Mouse (Mus musculus): ENCODE measurements around the gene Dnah8. TPM values are rescaled to one million over a fixed set of nuclear protein-coding genes. Genes with fewer than 3 reads are reported as not detected.

Gene Dnah8
- polyA plus RNA-seq, 1 experiment from 2014 or later = 2.4 TPM

DNA sequence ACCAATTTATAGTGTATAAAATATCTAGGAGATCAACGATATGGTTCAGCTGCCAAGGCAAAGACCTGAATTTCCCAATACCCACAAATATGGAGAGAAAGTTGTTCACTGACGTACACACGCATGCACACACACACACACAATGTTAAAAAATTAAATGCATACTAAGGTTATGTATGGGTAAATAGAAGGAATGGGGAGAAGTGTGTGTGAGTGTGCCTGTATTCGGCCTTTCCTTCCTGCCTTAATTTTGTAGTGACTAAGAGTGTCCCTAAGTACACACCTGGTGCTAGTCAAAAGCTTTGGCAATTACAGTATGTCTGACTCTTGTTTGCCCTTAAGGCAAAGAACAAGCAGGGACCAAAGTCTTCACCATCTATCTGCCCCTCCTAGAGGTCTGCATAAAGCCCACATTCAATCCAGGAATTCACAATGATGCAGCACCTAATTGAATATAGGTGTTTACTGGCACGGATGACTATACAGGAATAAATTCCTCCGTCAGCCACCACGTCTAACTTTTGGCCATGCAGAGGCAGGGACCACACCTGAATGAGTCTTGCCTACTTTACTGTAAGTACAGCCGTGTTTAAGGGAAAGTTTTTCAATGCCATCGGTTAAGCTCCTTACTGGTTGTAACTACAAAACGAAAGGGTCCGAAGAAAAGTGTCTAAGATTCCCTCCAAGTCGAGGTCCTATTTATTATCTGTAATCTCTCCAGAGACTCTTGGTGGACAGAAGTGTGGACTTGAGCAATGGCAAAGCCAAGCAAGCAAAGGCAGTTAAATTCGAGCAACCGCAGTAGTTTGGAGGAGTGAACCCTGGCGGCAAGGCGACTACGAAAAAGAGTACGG, 12.7 kb upstream of the Dnah8 start:
- no peaks in the 10 kb centered on the region for H3K27me3 ChIP-seq (ENCODE audit: control insufficient read depth, insufficient read depth, low read length)
- H3K4me1 ChIP-seq (replicated peaks; ENCODE audit: control insufficient read depth, insufficient read depth, low read length) = peaks cover 3% of the 10 kb centered on the region; the same call in 1 of the 2 replicates
- no peak overlapping the region for H3K27ac ChIP-seq (ENCODE audit: low read depth, low read length)
- peak overlapping the region; percentile 83 for H3K9ac ChIP-seq (ENCODE audit: low read depth, low read length)
- peak overlapping the region; percentile 60 for H3K4me3 ChIP-seq (ENCODE audit: low read depth, low read length)
- WGBS = 29% methylated on average over 18 of the region's 18 CpGs
- no peaks in the 10 kb centered on the region for H3K9me3 ChIP-seq (ENCODE audit: control insufficient read depth, low read length)
- no peak for DNase-seq (ENCODE audit: low spot score)
- no peak for ATAC-seq (ENCODE audit: low FRiP score)
- H3K36me3 ChIP-seq (ENCODE audit: control insufficient read depth, insufficient read depth, low read length) = no peaks in the 10 kb centered on the region
- H3K4me2 ChIP-seq (replicated peaks; ENCODE audit: low read depth, low read length) = peak overlapping the region; percentile 57

DNA sequence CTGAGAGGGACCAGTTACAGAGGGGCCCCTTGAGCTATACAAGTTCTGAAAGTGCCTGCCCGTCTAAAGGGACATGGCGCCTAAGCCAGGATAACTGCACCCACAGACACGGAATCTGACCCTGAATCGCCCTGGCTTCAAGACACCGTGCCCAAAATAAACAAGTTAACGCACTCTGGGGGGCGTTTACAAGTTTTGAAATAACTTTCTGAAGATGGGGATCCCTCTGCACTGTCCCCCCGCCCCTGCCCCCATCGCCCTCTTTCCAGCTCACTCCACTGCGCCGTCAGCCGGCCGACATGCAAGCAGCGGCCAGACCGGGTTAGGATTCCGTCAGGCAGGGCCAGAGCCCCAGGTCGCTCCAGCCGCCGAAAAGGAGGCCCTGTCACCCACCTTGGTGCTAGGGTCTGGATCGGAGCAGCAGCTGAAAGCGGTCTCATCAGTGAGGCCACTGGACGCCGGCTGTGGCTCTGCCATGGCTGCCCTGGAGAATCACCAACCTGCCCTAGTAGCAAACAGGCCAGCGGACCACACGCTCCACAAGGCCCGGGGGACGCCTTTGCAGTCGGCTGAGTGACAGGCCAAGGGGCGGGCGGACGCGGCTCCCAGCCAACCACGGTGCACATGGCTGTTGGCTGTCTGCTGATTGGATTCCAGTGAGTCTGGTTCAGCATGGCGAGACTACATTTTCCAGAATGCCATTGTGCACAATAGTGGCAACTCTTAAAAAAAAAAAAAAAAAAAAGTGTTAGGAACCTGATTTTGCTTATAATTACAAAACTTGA, 11.9 kb upstream of the Dnah8 start:
- Histone ChIP-seq H3K9me3 (ENCODE audit: control insufficient read depth, low read length) (no peaks in the 10 kb centered on the region), H3K27ac (ENCODE audit: low read depth, low read length) (no peak overlapping the region; the same call in 1 of the 2 replicates), H3K27me3 (ENCODE audit: control insufficient read depth, insufficient read depth, low read length) (no peaks in the 10 kb centered on the region), H3K4me1 (replicated peaks; ENCODE audit: control insufficient read depth, insufficient read depth, low read length) (0 out of 2 replicates have a peak, but pooled peaks cover 3% of the 10 kb centered on the region), H3K4me2 (replicated peaks; ENCODE audit: low read depth, low read length) (peak overlapping the region; percentile 57), H3K9ac (ENCODE audit: low read depth, low read length) (peak overlapping the region; percentile 83), H3K36me3 (ENCODE audit: control insufficient read depth, insufficient read depth, low read length) (no peaks in the 10 kb centered on the region), H3K4me3 (ENCODE audit: low read depth, low read length) (peak overlapping the region; percentile 60)
- peak; percentile 93 for DNase-seq (ENCODE audit: low spot score)
- under 1% methylated on average over 34 of the region's 34 CpGs for WGBS
- ATAC-seq (ENCODE audit: low FRiP score) = peak; percentile 100

- no peak overlapping the region for H3K4me2 ChIP-seq (replicated peaks; ENCODE audit: low read depth, low read length)
- no peak for DNase-seq (ENCODE audit: low spot score)
- H3K4me3 ChIP-seq (ENCODE audit: low read depth, low read length) = no peak overlapping the region
- no peak for ATAC-seq (ENCODE audit: low FRiP score)
- 0 out of 2 replicates have a peak, but pooled peaks cover 3% of the 10 kb centered on the region for H3K4me1 ChIP-seq (replicated peaks; ENCODE audit: control insufficient read depth, insufficient read depth, low read length)
- no peak overlapping the region for H3K9ac ChIP-seq (ENCODE audit: low read depth, low read length)
- H3K27me3 ChIP-seq (ENCODE audit: control insufficient read depth, insufficient read depth, low read length) = no peaks in the 10 kb centered on the region
- no peaks in the 10 kb centered on the region for H3K9me3 ChIP-seq (ENCODE audit: control insufficient read depth, low read length)
- H3K27ac ChIP-seq (ENCODE audit: low read depth, low read length) = no peak overlapping the region
- H3K36me3 ChIP-seq (ENCODE audit: control insufficient read depth, insufficient read depth, low read length) = no peaks in the 10 kb centered on the region
Measured at GRCm38 (mm10) chr17:30613350-30613749, 10.8 kb upstream of the Dnah8 start.

DNA sequence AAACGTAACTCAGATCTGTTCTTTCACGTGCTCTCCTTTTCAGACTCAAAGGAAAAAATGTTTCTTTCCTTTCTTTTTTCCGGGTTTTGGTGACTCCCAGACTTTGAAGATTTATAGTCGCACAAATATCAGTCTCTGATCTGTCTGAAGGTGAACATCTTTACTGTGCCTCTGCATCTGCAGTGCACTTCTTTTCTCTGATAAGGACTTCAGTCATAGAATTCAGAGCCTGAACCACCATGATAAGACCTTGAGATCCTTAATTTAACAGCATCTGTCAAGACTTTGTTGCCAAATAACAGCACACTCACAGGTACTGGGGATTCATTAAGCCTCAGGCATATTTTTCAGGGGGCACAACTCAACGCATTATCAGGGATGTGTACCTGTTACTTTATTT, 8.0 kb upstream of the Dnah8 start:
- 0 out of 2 replicates have a peak, but pooled peaks cover 3% of the 10 kb centered on the region for H3K4me1 ChIP-seq (replicated peaks; ENCODE audit: control insufficient read depth, insufficient read depth, low read length)
- H3K9me3 ChIP-seq (ENCODE audit: control insufficient read depth, low read length) = no peaks in the 10 kb centered on the region
- no peak overlapping the region for H3K4me2 ChIP-seq (replicated peaks; ENCODE audit: low read depth, low read length)
- H3K27me3 ChIP-seq (ENCODE audit: control insufficient read depth, insufficient read depth, low read length) = no peaks in the 10 kb centered on the region
- H3K36me3 ChIP-seq (ENCODE audit: control insufficient read depth, insufficient read depth, low read length) = no peaks in the 10 kb centered on the region
- DNase-seq (ENCODE audit: low spot score) = no peak
- H3K4me3 ChIP-seq (ENCODE audit: low read depth, low read length) = no peak overlapping the region
- H3K27ac ChIP-seq (ENCODE audit: low read depth, low read length) = no peak overlapping the region
- WGBS = 91% methylated on average over 5 of the region's 5 CpGs
- no peak overlapping the region for H3K9ac ChIP-seq (ENCODE audit: low read depth, low read length)
- ATAC-seq (ENCODE audit: low FRiP score) = no peak

DNA sequence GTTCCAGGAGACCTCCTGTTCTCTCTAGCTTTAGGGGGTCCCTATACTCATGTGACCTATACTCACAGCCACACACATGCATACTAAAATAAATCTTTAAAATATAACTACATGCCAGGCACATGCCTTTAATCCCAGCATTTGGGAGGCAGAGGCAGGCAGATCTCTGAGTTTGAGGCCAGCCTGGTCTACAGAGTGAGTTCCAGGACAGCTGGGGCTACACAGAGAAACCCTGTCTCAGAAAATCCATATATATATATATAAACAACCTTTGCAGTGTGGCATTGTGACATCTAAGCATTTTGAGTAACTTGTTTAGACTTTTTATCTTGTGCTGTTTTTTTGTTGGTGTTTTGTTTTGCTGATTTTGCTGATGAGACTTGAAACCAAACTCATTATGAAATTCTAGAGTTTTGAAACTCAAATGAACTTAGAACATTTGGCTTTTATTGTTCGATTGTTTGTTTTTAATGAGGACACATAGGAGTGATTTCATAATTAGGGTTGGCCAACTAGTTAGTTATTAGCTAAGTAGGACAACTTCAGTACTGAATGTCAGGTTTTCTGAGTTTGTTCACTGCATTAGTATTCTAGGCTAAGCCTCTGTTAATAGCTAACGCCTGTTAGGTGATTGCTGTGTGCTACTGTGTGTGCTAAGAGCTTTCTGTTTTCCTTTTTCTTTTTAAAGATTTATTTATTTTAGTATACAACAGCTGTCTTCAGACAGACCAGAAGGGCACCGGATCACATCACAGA, 5.8 kb upstream of the Dnah8 start:
- Histone ChIP-seq H3K9me3 (ENCODE audit: control insufficient read depth, low read length) (no peaks in the 10 kb centered on the region), H3K4me1 (replicated peaks; ENCODE audit: control insufficient read depth, insufficient read depth, low read length) (no peaks in the 10 kb centered on the region), H3K36me3 (ENCODE audit: control insufficient read depth, insufficient read depth, low read length) (no peaks in the 10 kb centered on the region), H3K4me2 (replicated peaks; ENCODE audit: low read depth, low read length) (no peak overlapping the region), H3K4me3 (ENCODE audit: low read depth, low read length) (no peak overlapping the region), H3K27me3 (ENCODE audit: control insufficient read depth, insufficient read depth, low read length) (no peaks in the 10 kb centered on the region), H3K9ac (ENCODE audit: low read depth, low read length) (no peak overlapping the region), H3K27ac (ENCODE audit: low read depth, low read length) (no peak overlapping the region)
- WGBS = 89% methylated on average over 3 of the region's 3 CpGs
- no peak for DNase-seq (ENCODE audit: low spot score)
- no peak for ATAC-seq (ENCODE audit: low FRiP score)

GRCm38 (mm10) chr17:30619153-30619552, 5.0 kb upstream of the Dnah8 start:
- no peaks in the 10 kb centered on the region for H3K4me1 ChIP-seq (replicated peaks; ENCODE audit: control insufficient read depth, insufficient read depth, low read length)
- no peaks in the 10 kb centered on the region for H3K36me3 ChIP-seq (ENCODE audit: control insufficient read depth, insufficient read depth, low read length)
- H3K4me2 ChIP-seq (replicated peaks; ENCODE audit: low read depth, low read length) = no peak overlapping the region
- no peak overlapping the region for H3K27ac ChIP-seq (ENCODE audit: low read depth, low read length)
- H3K9ac ChIP-seq (ENCODE audit: low read depth, low read length) = no peak overlapping the region
- 65% methylated on average over 2 of the region's 2 CpGs for WGBS
- H3K27me3 ChIP-seq (ENCODE audit: control insufficient read depth, insufficient read depth, low read length) = no peaks in the 10 kb centered on the region
- no peak for DNase-seq (ENCODE audit: low spot score)
- no peaks in the 10 kb centered on the region for H3K9me3 ChIP-seq (ENCODE audit: control insufficient read depth, low read length)
- H3K4me3 ChIP-seq (ENCODE audit: low read depth, low read length) = no peak overlapping the region
- no peak for ATAC-seq (ENCODE audit: low FRiP score)

- no peak for ATAC-seq (ENCODE audit: low FRiP score)
- Histone ChIP-seq H3K27me3 (ENCODE audit: control insufficient read depth, insufficient read depth, low read length) (no peaks in the 10 kb centered on the region), H3K36me3 (ENCODE audit: control insufficient read depth, insufficient read depth, low read length) (no peaks in the 10 kb centered on the region), H3K27ac (ENCODE audit: low read depth, low read length) (no peak overlapping the region), H3K4me3 (ENCODE audit: low read depth, low read length) (no peak overlapping the region), H3K4me1 (replicated peaks; ENCODE audit: control insufficient read depth, insufficient read depth, low read length) (no peaks in the 10 kb centered on the region), H3K4me2 (replicated peaks; ENCODE audit: low read depth, low read length) (no peak overlapping the region), H3K9me3 (ENCODE audit: control insufficient read depth, low read length) (no peaks in the 10 kb centered on the region), H3K9ac (ENCODE audit: low read depth, low read length) (no peak overlapping the region)
- DNase-seq (ENCODE audit: low spot score) = no peak
- 75% methylated on average over 2 of the region's 2 CpGs for WGBS
Measured at GRCm38 (mm10) chr17:30620548-30620947, 3.6 kb upstream of the Dnah8 start.

DNA sequence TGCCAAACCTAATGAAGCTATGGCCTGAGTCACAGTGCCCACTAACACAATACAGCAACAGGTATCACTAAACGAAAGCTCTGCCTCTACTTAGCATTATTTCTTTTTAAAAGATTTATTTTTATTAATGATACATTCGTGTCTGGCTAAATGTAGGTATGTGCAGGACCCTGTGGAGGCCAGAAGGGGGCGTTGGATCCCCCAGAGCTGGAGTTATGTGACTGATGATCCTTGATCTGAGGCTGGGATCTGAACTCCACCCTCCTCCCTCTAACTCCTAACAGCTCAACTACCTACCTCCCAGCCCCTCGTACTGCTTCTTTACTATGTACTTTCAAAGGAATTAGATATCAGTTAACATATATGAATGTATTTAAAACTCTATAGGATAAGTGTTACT, 2.7 kb upstream of the Dnah8 start:
- Histone ChIP-seq H3K9ac (ENCODE audit: low read depth, low read length) (no peak overlapping the region), H3K4me1 (replicated peaks; ENCODE audit: control insufficient read depth, insufficient read depth, low read length) (no peaks in the 10 kb centered on the region), H3K4me3 (ENCODE audit: low read depth, low read length) (no peak overlapping the region), H3K27ac (ENCODE audit: low read depth, low read length) (no peak overlapping the region), H3K27me3 (ENCODE audit: control insufficient read depth, insufficient read depth, low read length) (no peaks in the 10 kb centered on the region), H3K9me3 (ENCODE audit: control insufficient read depth, low read length) (no peaks in the 10 kb centered on the region), H3K4me2 (replicated peaks; ENCODE audit: low read depth, low read length) (no peak overlapping the region), H3K36me3 (ENCODE audit: control insufficient read depth, insufficient read depth, low read length) (no peaks in the 10 kb centered on the region)
- 69% methylated on average over 4 of the region's 4 CpGs for WGBS
- no peak for ATAC-seq (ENCODE audit: low FRiP score)
- no peak for DNase-seq (ENCODE audit: low spot score)
